Mouse (Mus musculus) thymus, adult 2 months (tissue): ENCODE data around the gene Dysf.

ENCODE experiments used
- CTCF ChIP-seq: fragments of 200-500 bp; IDR thresholded peaks from 2 replicates; pipeline ENCODE4 v1.5.1; 2012; ENCODE audit warnings: mild to moderate bottlenecking, control low read depth, low read length, moderate library complexity, borderline replicate concordance; ENCODE audit not compliant: control insufficient read depth, poor library complexity, insufficient read depth; ENCODE audit errors: extremely low read depth
- POLR2A ChIP-seq: fragments of 200-500 bp; IDR thresholded peaks from 2 replicates; pipeline ENCODE4 v1.6.1; 2012; ENCODE audit warnings: mild to moderate bottlenecking, low read length, control low read depth, moderate library complexity; ENCODE audit not compliant: control insufficient read depth, poor library complexity, insufficient read depth; ENCODE audit errors: extremely low read depth

GRCm38 (mm10) chr6:84142481-84142880 lies 134.1 kb downstream of the Dysf start:
- TF ChIP-seq CTCF (no peak), POLR2A (no peak)
